Mouse (Mus musculus): ENCODE measurements around the gene Cox19.

Gene Cox19

DNA sequence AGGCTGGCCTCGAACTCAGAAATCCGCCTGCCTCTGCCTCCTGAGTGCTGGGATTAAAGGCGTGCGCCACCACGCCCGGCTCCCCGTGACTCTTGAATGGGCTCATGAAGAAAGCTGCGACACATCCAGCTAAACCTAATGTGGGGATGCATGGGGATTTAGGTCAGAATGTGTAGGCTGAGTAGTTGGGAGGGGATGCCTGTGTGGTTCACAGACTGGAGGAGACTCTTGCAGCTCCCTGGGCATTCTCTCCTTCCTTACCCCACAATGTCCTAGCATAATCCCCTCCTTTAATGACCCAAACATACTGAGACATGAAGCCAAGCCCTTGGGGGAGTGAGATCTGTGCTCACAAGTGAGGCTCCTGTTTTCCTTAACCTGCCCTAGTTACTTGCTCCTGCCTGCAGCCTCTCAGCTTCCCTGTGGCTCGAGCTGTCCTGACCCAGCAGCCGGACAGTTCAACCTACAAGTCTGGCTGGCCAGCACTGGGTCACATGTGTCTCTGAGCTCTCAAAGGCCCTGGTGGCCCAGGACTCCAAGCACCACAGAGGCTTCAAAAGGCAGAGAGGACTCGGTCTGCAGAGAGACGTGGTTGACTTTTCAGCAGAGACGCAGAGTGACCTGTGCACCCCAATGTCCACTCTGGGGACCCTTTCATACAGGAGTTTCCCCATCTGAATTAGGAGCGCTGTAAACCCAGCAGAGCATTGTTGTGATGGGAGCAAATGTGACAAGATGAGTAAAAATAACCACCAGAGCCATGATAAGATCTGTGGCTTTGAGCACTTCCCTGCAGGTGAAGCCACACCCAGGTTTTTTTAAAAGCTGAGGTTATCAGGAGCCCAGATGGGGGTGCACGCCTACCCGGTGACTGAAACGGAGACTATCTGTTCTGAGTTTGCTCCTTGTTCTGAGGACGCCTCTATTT is 30.6 kb upstream of the Cox19 start:
- DNase-seq: peak in 1 of 2 experiments; percentile 38

DNA sequence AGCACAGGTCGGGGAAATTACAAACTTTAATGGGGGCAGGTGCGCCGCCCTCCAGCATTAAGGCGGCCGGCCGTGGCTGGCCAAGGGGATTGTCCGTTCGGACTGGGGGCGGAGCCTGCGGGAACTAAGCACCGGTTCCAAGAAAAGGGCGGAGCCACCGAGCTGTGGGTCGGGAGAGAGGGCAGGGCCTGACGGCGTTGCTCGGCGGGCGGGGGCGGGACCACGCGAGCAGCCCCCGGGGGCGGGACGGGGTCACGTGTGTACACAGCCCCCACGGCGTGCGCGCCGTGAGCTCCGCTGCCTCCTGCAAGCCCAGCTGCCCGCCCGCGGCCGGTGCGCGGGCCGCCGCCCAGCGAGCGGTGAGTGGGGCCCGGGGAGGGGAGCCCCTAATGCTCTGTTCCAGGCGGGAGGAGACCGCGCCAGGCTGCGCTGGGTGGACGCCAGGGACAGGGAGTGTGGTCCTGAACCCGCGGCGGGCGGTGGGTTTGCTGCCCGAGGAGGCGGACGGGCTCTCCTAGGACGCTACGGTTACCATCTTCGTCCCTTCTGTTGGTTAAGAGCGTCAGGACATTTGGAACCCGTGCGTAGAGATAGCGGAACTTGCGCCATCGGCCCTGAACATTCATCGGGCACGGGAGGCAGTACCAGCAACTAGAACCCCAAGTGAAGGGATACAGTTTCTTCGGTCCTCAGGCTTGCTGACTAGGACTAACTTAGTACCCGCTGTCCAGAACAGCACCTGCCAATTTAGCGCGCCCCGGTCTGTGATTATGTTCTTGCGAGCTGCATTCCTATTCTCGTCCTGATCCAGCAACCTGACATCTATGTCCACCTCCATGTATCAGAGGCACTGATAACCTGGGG is 29.4 kb upstream of the Cox19 start:
- peak; percentile 90 to 95 for DNase-seq

DNA sequence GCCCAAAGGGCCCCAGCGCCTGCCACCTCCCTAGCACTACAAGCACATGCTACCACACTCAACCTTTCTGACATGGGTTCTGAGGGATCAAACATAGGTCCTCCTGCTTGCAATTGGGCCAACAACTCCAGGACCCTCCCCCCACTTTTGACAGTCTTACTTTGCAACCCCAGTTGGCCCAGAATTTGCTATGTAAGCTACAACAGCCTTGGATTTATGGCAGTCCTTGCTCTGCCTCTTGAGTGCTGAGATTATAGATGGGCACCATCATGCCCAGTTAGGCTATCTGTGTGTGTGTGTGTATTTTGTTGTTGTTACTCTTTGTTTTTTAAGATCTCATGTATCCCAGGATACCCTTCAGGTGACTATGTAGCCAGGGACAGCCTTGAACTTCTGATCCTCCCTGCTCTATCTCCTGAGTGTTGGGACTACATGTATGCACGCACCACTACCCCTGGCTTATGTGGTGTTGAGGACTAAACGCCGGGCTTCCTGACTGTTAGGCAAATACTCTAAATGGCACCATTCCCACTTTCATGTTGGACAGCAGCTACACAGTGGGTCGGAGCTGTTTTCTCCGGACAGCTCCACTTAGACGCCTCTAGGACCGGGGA is 28.7 kb upstream of the Cox19 start:
- no peak for DNase-seq

DNA sequence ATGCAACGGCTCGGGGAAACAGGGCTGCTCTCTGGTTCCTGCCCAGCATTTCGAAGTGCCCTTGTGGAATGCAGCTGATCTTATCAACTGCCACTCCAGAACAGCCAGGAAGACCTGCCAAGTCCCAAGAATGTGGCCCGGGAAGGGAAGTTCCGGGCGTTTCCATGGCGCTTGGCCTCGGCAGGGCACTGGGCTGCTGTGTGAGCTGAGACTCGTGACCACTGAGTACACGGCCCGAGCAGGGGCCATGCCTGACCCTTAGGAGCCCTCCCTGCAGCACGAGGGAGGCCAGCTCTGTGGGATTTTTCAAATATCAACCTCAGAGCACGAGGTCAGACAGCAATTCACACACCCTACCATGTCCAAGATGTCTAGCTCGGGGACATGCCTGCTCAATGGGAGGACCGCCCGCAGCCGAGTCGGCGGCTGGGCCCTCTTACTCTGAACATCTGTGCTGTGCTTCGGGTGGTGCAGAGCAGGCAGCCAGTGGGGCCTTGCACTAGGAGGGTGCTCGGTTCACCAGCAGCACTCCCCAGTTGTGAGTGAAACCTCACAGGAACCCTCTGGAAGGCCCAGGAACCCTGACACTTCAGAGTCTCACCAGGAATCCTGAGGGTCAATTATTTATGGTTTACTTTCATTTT is 27.9 kb upstream of the Cox19 start:
- DNase-seq: no peak

DNA sequence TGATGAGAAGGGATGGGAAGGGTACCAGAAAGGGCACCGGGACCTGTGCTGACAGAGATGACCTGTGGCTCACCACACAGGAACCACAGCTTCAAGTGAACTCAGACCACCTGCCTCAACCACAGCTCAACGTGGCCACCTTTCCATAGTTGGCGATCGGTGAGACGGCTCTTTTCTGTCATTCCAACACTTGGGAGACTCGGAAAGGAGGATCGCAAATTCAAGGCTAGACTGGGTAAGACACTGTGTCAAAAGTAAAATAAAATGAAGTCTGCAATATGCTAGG is 27.0 kb upstream of the Cox19 start:
- DNase-seq: no peak

DNA sequence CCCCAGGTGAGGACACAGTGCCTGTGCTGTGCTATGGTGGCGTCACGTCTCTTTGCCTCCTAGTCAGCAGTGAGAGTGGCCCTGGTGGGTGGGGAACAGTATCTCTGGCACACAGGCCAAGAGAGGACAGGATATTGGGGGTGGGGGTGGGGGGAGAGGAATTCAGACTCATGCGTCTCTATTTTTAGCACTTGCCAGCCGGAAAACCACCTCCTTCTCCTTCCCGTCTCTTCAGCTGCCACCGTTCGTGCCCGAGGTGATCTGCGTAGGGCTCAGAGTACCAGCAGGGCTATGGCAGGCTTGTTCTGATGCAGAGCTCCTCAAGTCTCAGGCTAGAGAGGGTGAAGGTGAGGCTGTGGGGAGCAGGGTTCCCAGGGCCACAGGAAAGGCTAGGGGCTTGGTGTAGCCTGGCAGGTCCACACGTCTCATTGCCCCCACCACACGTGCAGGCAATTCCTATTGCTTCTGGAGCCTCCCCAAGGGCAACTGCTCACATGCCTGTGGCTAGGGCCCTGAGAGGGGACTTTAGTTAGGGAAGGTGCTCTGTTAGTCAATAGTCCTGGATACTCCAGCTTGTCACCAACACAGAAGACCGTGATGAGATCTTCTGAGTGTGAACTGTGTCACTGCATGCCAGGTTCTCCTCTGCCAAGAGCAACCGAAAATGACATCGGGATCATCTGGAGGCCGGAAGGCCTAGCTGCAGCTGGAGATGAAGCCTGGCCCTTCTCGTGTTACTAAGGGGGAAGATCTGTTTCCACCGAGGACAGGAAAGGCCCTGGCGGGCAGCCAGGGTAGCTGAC is 26.5 kb upstream of the Cox19 start, which contains the start of gene Gpr146:
Gene Gpr146 (plus strand): TSS at position 230 of the 803 bp plus-strand sequence.
- no peak for DNase-seq

DNA sequence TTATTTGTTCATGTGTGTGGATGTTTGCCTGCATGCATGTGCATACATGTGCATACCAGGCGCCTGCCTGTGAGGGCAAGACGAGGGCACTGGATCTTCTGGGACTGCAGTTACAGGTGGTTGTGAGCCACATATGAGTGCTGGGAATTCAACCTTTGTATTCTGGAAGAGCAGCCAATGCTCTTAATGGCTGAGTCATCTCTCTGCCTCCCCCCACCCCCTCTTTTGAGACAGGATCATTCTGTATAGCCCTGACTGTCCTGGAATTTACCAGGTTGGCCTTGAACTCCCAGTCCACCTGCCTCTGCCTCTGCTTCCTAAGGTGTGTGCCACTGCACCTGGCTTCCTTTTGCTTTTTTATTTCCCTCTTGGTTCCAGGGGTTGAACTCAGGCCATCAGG is 23.6 kb upstream of the Cox19 start:
- no peak for DNase-seq

DNA sequence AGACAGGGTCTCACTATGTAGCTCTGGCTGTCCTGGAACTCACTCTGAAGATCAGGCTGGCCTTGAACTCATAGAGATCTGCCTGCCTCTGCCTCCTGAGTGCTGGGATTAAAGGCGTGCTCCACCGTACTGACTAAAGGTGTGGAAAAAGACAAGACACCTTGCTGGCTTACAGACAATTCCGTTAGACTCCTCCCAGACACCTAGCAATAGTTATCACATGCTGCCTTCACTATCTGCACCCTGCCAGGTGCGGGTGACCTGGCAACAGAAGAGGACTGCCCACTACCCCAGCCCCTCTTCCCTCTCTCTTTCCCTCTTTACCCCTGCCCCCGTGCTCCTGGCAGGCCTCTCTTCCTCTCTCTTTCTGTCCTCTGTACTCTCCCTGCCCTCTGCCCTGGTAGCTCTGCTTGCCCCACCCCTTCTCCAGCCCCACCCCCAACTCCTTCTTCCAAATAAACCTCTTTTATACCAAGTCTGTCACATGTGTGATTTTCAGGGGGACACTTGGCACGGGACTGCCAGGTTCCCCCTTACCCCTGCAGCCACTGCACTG is 22.7 kb upstream of the Cox19 start:
- DNase-seq: no peak

DNA sequence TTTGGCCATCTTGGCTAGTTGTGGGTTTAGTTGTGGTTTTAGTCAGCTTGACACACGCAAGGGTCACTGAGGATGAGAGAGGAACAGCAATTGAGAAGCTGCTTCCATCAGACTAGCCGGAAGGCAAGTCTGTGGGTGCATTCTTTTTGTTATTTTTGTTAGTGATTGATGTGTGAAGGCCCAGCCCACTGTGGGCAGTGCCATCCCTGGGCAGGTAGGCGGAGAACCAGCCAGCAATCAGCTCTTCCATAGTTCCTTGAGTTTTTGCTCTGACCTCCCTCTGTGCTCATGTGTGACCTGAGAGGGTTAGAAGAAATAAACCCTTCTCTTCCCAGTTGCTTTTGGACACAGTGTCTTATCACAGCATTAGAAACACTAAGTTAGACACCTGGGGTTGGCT is 21.9 kb upstream of the Cox19 start:
- no peak for DNase-seq

DNA sequence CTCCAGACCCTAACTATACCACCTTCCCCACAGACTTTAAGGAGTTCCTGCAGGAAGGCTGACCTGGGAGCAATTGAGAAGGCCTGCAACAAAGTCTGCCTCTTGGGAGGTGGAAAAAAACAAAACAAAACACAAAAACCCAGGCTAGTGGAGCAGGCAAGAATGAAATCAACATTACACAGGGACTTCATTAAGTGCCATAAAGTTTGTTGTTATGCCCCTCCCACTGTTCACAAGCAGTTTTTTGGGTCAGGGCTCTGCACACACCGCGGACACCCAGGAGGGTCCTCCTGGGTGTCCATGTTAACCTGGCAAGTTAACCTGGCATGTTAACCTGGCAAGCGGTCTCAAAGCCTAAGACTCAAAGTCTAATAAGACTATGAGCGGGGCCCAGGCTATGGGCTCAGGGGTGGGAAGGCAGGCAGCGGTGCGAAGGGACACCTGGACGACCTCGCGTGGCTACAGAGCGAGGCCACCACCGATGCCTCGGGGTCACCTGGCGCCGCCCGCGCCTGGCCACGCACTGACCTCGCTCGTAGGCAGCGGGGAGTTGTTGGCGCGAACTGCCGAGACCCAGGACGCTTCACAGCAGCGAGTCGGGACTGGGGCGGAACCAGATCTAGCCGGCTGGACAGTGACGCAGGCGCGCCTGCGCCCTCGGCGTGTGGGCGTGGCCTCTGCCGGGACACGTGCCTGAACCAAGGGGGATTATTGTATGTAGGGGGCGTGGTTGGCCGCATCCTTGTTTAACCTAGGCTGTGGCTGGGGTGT is 20.6 kb upstream of the Cox19 start:
- DNase-seq: peak; percentile 83 to 85

DNA sequence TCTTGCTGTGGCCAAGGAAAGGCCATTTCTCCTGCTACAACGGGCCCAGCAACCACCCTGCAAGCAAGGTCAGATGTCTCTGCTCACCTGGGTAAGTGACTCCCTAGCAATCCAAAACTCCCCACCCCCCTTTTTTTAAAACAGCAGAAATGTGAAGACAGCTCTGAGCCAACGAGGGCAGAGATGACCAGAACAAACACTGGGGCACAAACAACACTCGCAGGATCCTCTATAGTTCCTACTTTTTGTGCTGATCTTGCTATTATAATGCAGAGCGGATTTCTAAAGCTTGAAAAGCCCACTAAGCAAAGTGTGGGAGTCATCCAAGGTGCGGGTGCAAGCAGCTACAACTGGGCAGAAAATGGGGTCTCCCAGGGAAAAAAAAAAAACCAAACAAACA is 19.9 kb upstream of the Cox19 start:
- no peak for DNase-seq

DNA sequence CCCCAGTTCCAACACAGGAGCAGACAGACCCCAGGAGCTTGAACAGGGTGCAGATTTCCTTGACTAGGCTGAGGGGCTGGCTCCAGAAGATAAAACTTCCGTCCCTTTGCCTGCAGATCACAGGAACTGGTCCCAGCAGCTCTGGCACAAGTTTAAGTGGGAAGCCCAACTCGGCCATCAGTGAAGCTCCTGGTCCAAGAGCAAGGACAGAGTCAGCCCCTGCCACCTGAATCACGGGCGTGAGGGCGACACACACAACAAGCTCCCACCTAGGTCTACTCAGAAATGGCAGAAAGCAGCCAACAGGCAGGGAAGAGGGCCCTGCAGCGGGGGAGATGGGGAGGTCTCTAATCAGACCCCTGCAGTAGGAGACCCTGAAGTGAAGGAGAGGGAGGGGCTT is 19.1 kb upstream of the Cox19 start:
- DNase-seq: no peak

DNA sequence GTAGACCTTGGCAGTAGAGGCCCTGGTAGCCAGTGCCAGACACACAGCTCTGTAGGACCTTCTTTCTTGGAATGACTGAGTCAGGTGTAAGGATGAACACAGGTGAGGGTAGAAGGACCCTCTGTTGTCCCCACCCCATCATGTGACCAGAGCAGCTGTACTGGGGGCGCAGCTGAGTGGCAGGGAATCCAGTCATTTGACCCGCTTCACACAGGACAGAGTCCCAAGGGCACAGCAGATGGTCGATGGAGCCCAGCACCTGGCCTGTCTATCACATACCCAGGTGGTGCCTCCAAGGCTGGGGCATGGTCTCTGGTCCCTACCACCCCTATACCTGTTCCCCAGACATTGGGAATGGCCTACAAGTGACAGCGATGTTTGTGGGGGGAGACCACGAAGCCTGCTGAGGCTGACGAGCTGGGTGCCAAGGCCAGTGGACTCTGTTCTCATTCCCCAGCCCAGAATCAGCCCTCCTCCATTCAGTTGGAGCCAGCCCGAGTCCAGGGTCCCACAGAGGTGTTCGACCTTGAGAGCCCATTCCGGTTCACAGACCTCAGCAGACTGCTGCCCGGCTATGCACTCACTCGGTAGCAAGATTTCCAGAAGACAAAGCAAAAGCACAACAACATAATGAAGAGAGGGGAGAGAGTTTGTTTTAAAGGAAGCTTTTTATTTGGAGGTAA is 17.6 kb upstream of the Cox19 start:
- no peak for DNase-seq

DNA sequence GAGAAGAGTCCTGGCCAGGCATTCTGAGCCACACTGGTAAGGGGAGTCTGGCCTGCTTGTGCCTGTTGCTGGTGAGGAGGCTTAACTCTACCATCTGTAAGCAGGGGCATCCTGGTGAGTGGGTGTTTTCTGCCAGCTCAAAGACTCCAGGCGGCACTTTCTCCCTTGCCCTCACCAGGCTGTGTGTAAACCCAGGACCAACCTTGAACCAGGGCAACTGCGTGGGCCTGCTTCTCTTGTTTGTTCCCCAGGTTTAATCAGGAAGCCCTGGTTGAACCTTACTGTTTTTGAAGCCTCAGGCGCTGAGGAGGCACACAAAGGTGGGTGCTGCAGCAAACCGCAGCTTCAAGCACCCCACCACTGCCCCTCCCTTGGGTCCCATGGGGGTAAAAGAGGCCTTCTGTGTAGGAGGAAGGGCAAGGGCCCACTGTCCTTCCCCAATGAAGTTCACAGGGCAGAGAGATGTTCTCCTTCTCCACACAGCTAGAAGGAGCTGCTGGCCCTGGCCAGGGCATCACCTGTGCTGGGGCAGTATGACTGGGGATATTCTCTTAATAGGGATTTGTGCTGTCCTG is 16.8 kb upstream of the Cox19 start:
- no peak for DNase-seq

DNA sequence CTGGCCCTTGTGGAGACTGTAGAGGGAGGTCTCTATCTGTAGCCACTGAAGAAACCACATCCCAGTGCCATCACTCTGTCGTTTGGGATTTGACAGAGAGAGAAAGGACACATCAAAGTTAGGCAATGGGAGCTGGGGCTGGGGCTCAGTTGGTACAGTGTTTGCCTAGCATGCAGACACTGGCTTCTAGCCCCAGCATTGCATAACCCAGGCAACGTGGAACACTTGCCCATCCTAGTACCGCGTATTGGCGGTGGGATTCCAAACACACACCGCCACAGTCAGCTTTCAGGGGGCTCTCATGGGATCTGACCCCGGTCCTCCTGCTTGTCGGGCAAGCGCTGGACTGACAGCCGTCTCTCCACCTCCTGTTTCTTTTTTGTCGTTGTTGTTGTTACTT is 15.3 kb upstream of the Cox19 start:
- DNase-seq: no peak

DNA sequence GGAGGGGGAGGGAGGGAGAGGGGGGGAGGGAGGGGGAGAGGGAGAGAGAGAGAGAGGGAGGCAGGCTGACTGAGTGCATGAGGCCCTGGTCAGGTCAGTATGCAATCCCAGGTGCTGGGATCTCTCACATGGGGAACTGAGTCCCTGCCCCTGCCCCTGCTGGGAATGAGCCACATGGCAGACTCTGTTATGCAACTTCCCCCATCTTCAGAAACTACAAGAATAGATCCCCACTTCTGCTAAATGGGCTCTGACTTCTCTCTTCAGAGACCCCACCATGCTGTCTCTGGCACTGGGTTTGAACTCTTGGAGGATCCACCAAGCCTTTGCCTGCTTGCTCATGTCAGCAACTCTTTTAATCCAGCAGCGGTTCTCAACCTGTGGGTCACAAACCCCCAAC is 14.6 kb upstream of the Cox19 start:
- no peak for DNase-seq

DNA sequence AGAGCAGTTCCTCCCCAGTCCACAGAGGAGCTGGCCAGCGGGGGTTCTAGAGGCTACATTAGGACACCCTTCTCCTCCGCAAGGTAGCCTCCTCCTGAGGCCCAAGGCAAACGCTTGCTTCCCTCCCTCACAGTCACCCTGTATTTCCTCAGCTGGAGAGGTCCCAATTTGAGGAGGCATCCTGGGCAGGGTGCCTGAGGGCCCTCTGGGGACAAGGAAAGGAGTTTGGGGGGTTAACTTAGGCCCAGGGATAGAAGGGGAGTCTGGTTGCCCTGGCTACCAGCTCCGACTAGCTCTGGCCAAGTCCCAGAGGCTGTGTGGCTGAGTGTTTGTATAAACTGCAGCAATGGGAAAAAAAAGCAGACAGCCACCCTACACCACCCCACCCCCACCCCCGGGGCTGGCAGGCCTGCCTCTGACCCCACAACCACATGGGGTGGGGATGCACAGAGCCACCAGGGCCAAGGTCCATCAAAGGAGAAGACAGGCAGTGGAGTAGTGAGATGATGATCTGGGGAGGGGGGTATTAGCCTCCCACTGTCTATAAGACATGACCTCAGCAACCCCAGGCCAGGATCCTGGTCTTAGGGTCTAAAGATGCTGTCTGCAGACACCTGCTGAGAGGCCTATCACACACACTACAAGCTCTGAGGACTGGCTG is 13.8 kb upstream of the Cox19 start:
- no peak for DNase-seq

DNA sequence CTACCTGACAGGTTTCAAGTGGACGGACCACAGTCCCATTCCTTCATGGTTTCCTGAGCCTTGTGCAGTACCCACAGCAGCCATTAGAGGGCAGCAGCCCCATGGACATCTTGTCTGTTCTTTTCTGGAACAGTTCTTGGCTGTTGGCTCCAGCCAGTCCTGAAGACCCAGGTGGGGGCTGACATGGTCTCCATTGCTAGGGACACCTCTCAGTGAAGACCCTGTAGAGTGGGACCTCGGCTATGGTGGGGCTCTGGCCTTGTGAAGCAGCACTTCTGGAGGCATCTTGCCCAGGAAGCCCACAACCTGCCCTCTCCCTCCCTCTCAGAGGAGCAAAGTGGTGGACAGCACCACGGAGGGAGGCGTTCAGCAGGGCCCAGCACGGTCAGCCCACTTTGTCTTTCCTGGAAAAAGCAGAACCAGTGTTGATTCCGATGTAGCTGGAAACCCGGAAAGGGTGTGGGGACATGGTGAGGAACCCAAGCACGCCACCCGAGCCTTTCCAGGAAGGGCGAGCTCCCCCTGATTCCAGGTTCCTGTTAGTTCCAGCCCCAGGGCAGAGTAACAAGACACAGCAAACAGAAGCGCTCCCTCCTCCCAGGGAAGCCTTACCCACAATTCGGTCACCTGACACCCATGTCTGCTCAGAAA is 13.2 kb upstream of the Cox19 start:
- DNase-seq: peak; percentile 86 to 94

DNA sequence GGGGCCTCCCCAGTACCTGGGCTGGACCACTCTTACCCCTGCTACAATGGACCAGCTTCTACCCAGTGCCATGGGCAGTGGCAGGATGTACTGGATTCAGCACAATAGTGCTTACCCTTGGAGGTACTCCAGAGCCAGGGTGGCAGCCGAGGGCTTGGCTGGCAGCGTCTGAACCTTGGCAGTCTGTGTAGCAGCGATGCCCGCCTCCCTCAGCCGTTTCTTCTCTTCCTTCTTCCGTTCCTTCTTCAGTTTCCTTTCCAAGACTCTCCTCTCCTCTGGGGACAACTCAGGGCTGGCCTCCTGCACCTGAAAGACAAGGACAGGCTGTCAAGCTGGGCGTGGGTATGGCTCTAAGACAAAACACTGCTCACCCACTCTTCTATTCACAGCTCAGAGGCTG is 12.6 kb upstream of the Cox19 start:
- DNase-seq: peak in 1 of 2 experiments; percentile 29

Measured in cerebellum, adult 18-20 months (tissue).